Mouse (Mus musculus): ENCODE measurements around the gene Trpv3.

- no peak for TF ChIP-seq POLR2A (IDR thresholded peaks at IDR 0.05; ENCODE audit: low read depth, low read length)
- TF ChIP-seq CTCF (conservative IDR thresholded peaks at IDR 0.05; ENCODE audit: insufficient read depth, insufficient read length, low read depth, low read length) = peak; percentile 67
These were observed 43.2 kb upstream of the Trpv3 start for GRCm38 (mm10) chr11:73223966-73224365.

All from kidney, adult 2 months (tissue).